24 mouse cellular contexts compared by ENCODE assay signal in genomic region chr1:152058776-152059175, GRCm38 (mm10).
"Had no signal": no experiment of that assay in that cellular context is flagged by ENCODE, and none has a peak within 500 bp of the region (broad histone marks: within the 10 kb centered on the region; RNA-seq: fewer than 3 reads in every experiment).

No protein-coding gene starts in this region.

- H3K4me1 ChIP-seq: kidney, embryonic 15.5 days; limb, embryonic 12.5 days; liver, embryonic 12.5 days; liver, embryonic 15.5 days; midbrain, embryonic 10.5 days; stomach, embryonic 15.5 days had no signal

- H3K9me3 ChIP-seq: kidney, embryonic 15.5 days; limb, embryonic 12.5 days; limb, embryonic 15.5 days; liver, embryonic 12.5 days; liver, embryonic 15.5 days; midbrain, embryonic 10.5 days; midbrain, embryonic 13.5 days; neural tube, embryonic 13.5 days; stomach, embryonic 15.5 days had no signal

- DNase-seq: kidney, adult 11 months; kidney, adult 8-10 months; kidney, postnatal 10 days; kidney, postnatal 36 days; left cerebral cortex, postnatal 4 days; lung, embryonic 14.5 days; lung, postnatal 10 days; lung, postnatal 36 days; retina, postnatal 1 day; right cerebral cortex, postnatal 25 days; spleen, adult 18-20 months; thymus, postnatal 25 days had no signal

- H3K4me3 ChIP-seq: kidney, embryonic 15.5 days; left cerebral cortex, adult 2 months; limb, embryonic 12.5 days; limb, embryonic 15.5 days; liver, embryonic 12.5 days; liver, embryonic 15.5 days; midbrain, embryonic 10.5 days; midbrain, embryonic 13.5 days; myocyte; neural tube, embryonic 13.5 days; stomach, embryonic 15.5 days had no signal

- H3K4me2 ChIP-seq: kidney, embryonic 15.5 days; limb, embryonic 12.5 days; limb, embryonic 15.5 days; liver, embryonic 12.5 days; liver, embryonic 15.5 days; lung, embryonic 14.5 days; midbrain, embryonic 13.5 days; neural tube, embryonic 13.5 days; stomach, embryonic 15.5 days had no signal

- H3K27me3 ChIP-seq: kidney, embryonic 15.5 days; limb, embryonic 12.5 days; limb, embryonic 15.5 days; liver, embryonic 12.5 days; liver, embryonic 15.5 days; midbrain, embryonic 13.5 days; neural tube, embryonic 13.5 days; stomach, embryonic 15.5 days had no signal

- H3K9ac ChIP-seq: kidney, embryonic 15.5 days; limb, embryonic 12.5 days; limb, embryonic 15.5 days; liver, embryonic 12.5 days; liver, embryonic 15.5 days; lung, embryonic 14.5 days; midbrain, embryonic 13.5 days; neural tube, embryonic 13.5 days; stomach, embryonic 15.5 days had no signal

- H3K36me3 ChIP-seq: kidney, embryonic 15.5 days; limb, embryonic 12.5 days; limb, embryonic 15.5 days; liver, embryonic 12.5 days; liver, embryonic 15.5 days; neural tube, embryonic 13.5 days; stomach, embryonic 15.5 days had no signal

- H3K27ac ChIP-seq: kidney, embryonic 15.5 days; left cerebral cortex, adult 2 months; limb, embryonic 12.5 days; limb, embryonic 15.5 days; liver, embryonic 12.5 days; liver, embryonic 15.5 days; midbrain, embryonic 10.5 days; midbrain, embryonic 13.5 days; neural tube, embryonic 13.5 days; stomach, embryonic 15.5 days had no signal

- ATAC-seq: liver, embryonic 12.5 days; midbrain, embryonic 13.5 days; midbrain, embryonic 16.5 days had no signal
